Mouse (Mus musculus) liver, adult 2 months (tissue): ENCODE results near the gene Tmem30a.

Source experiments
- CTCF ChIP-seq: fragments of 200-500 bp; IDR thresholded peaks from 2 replicates; pipeline ENCODE4 v1.5.1; 2011; ENCODE audit warnings: low read depth, low read length, control low read depth
- POLR2A ChIP-seq: fragments of 200-500 bp; IDR thresholded peaks from 2 replicates; pipeline ENCODE4 v1.6.1; 2011; ENCODE audit warnings: low read length, control low read depth; ENCODE audit not compliant: insufficient read depth; ENCODE audit errors: extremely low read depth

DNA sequence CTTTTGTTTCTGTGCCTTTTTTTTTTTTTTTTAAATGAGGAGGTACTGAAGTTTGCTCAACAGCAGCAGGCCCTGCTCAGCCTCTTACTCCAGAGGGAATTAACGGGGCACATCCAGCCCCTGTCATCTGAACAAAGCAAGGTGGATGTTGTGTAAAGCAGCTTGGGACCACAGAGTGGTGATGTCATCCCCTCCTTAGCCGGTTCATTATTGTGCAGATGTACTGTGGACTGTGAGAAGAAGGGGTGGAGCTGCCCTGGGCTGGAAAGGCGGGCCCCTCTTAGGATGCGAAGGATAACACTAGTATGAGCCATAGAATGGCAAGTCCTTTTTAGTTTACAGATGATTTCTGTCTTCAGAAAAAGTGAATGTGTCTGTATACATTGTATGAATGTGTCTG lies 37.6 kb upstream of the Tmem30a start:
- TF ChIP-seq CTCF, result no peak
- TF ChIP-seq POLR2A, result no peak
